Mouse (Mus musculus): Measurements from ENCODE around the gene Insr. TPM values are rescaled to one million over a fixed set of nuclear protein-coding genes. Genes with fewer than 3 reads are reported as not detected.

The Insr gene
- total RNA-seq, 2 experiments from 2014 or later: 111 to 112 TPM

DNA sequence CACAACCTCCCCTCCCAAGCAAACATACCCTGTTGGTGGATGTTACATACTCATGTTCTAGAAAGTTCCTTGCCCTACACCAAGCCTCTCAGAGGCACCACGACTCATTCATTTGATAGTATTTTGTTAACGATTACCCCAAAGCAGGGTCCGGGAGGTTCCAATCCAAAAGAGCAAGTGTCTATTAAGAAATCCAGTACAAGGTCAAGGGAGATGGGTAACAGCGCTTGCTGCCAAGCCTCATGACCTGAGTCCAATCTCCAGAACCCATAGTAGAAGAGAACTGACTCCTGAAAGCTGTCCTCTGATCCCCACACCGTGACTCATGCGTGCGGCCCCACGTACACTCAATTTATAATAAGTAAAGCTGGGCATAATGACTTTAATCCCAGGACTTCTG lies 3.4 kb downstream of the Insr start:
- no peak for DNase-seq (ENCODE audit: low spot score in 2 of 2)

- DNase-seq (ENCODE audit: low spot score in 2 of 2): no peak
These were observed 4.2 kb downstream of the Insr start for GRCm38 (mm10) chr8:3275189-3275588.

- DNase-seq (ENCODE audit: low spot score in 2 of 2): no peak
These were observed 5.6 kb downstream of the Insr start for GRCm38 (mm10) chr8:3273799-3274198.

- DNase-seq (ENCODE audit: low spot score in 2 of 2): no peak
These were observed 12.0 kb downstream of the Insr start for GRCm38 (mm10) chr8:3267449-3267761.

DNA sequence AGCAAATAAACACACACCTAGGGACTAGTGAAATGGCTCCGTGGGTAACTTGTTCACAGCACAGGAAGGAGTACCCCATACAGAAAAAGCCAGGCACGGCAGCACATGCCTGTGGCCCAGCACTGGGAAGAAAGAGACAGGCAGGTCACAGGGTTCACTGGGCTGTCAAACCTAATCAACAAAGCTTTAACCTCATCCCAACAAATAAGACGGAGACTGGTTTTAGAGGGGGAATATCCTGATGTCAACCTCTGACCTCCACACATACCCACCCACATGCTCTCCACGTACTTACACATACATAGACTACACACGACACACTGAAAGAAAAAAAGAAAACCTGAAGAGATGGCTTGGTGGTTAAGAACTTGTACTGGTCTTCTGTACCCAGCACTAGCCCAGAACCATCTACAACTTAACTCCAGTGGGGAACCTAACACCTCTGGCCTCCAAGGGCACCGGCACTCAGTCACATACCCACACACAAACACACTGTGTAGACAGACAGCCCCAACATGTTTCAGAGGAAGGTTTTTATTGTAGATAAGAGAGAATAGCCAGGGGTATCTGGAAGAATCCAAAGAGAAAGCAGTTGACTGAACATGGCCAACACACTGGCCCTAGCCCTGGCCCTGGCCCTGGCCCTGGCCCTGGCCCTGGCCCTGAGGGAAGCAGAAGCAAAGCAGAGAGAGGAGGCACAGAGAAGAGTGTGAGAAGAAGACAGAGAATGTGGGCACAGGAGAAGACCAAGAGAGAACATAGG lies 12.6 kb downstream of the Insr start:
- no peak for DNase-seq (ENCODE audit: low spot score in 2 of 2)

GRCm38 (mm10) chr8:3265182-3265581 lies 14.2 kb downstream of the Insr start:
- no peak for DNase-seq (ENCODE audit: low spot score in 2 of 2)

DNA sequence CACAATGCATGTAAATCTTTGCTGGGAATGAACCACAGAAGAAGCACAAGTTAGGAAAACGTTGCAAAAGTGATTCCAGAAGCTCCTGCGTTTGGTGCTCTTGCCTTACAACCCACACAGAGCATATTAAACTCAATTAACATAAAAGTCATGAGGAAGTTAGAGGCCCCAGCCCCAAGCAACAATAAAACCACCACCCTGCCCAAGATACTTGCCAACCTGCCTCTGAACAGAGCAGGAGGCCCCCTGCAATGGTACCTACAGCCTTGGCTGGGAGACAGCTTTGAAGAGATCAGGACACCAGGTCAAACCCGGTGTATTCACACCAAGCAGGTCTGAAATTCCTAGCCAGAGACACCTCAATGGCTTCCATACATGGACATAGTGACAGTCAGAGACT lies 16.6 kb downstream of the Insr start:
- DNase-seq (ENCODE audit: low spot score in 2 of 2): no peak

- no peak for DNase-seq (ENCODE audit: low spot score in 2 of 2)
These were observed 18.3 kb downstream of the Insr start for GRCm38 (mm10) chr8:3261101-3261500.

- DNase-seq (ENCODE audit: low spot score in 2 of 2): no peak
These were observed 19.1 kb downstream of the Insr start for GRCm38 (mm10) chr8:3260127-3260811.

GRCm38 (mm10) chr8:3256147-3256940 lies 23.1 kb downstream of the Insr start:
- no peak for DNase-seq (ENCODE audit: low spot score in 2 of 2)

DNA sequence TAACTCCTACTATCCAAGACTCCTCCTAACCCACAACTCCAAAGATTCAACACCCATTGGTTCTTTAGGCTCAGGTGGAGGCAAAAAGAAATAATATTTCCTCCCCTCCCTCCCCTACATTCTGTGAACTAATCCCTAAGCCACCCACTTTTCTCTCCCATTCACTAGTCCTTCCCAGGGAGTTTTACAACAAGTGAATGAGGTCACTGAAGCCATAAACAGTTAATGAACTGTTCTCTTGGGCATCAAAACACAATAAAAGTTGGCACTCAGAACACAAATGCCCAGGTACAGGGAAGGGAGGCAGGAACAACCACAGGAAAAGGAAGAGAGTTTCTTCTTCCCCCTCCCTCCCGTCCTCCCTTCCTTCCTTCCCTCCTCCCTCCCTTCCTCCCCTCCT lies 24.1 kb downstream of the Insr start:
- no peak for DNase-seq (ENCODE audit: low spot score in 2 of 2)

- no peak for DNase-seq (ENCODE audit: low spot score in 2 of 2)
These were observed 26.2 kb downstream of the Insr start for GRCm38 (mm10) chr8:3253179-3253578.

- DNase-seq (ENCODE audit: low spot score in 2 of 2): no peak
These were observed 26.8 kb downstream of the Insr start for GRCm38 (mm10) chr8:3252665-3253064.

DNA sequence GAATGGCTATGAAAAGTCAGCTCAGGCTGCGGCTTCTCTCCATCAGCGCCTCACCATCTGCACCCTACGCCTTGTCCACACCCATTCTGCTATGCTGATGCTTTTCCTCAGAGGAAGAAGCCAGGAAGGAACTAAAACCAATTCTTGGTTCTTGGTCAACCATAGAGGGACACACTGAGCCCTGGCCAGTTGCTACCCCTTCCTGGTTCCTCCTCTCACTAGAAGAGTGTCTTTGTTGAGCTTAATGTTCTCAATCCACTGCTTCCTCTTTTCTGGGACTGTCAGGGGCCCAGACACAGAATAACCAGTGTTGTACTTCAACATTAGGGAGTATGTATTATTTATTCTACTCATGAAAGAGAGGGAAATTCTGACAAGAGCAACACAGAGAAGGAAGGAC lies 28.3 kb downstream of the Insr start:
- DNase-seq (ENCODE audit: low spot score in 2 of 2): no peak

DNA sequence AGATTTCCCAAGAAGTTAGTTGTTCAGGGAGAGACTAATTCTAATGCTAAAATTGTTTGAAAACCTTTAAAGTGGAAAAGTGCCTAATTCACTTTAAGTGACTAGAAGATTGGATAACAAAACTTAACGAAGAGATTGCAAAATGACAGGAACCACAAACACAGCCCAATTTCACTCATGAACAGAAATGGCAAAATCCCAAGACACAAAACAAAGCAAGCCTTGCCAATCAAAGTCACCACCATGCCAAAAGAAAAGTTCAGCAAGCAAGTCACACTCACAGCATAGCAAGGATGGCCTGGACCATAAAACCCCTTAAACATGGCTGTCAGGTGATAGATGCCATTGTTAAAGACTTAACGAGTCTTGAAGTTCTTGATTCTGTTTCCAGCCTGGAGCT lies 29.5 kb downstream of the Insr start:
- DNase-seq (ENCODE audit: low spot score in 2 of 2): no peak

DNA sequence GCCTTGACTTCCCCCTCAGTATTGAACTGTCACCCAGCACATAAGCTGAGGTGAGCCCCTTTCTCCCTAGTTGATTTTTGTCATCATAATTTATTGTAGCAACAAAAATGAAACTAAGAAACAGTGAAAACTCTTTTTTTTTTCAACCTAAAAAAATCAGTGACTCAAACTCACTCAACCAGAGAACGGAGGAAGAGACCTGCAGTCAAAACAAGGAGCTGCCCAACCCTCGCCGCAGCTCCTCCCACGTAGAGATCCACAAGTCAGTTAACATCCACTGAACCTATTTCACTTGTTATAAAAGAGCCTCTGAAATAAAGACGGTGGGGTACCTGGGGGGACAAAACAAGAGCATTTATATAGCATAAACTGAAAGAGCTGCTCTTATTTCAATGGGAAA lies 30.7 kb downstream of the Insr start:
- no peak for DNase-seq (ENCODE audit: low spot score in 2 of 2)

- no peak for DNase-seq (ENCODE audit: low spot score in 2 of 2)
These were observed 32.3 kb downstream of the Insr start for GRCm38 (mm10) chr8:3247129-3247528.

DNA sequence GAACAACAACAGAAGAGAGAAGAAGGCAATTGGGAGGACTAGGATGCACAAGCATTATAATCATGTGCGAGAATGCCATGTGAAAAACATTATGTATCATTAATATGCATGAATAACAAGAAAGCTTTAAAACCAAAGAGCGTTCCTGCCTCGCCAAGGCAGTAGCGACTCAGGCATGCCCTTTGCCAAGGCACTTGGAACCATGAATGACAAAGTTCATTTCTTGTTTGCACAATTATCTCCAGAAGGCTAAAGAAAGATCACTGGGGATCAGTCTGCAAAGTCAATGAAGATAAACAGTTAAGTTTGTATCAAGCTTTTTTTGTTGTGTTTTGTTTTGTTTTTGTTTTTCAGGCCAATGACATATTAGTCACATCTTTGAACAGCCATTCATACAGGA lies 36.2 kb downstream of the Insr start:
- no peak for DNase-seq (ENCODE audit: low spot score in 2 of 2)

GRCm38 (mm10) chr8:3240725-3241124 lies 38.7 kb downstream of the Insr start:
- no peak for DNase-seq (ENCODE audit: low spot score in 2 of 2)

- no peak for DNase-seq (ENCODE audit: low spot score in 2 of 2)
These were observed 39.8 kb downstream of the Insr start for GRCm38 (mm10) chr8:3239641-3240040.

DNA sequence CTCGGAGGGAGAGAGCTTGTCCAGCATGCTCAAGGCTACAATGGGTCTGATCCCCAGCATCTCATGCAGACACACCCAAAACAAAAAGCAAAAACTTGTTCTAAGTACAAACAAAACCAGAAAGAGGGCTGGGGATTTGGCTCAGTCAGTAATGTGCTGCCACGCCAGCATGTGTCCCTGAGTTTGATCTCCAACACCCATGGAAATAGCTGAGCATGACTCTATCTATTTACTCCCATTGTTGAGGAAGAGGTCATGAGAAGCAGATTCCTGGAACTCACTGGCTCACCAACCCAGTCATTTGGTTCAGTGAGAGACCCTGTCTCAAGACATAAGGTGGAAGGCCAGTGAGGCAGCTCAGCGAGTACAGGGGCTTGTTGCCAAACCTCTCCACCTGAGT lies 40.6 kb downstream of the Insr start:
- DNase-seq (ENCODE audit: low spot score in 2 of 2): no peak

GRCm38 (mm10) chr8:3237319-3237718 lies 42.1 kb downstream of the Insr start:
- DNase-seq (ENCODE audit: low spot score in 2 of 2): no peak

Measured in adrenal gland, postnatal 4 days (tissue).